Mouse (Mus musculus) regulatory T cell (primary cell): ENCODE measurements at regions not wholly inside any gene's neighbourhood (a gene's known extent, or its start where the extent isn't known, plus 50 kb on each side); places are given as distances from the start of the nearest gene placed in this dataset.

Experiments used
- in situ Hi-C: fragments of 300-600 bp; cut with MboI, MseI; formaldehyde crosslinking; loops from one replicate; pipeline ENCODE4 v1.15.1; 2025; ENCODE audit warnings: high pct_unique_total_duplicates

DNA sequence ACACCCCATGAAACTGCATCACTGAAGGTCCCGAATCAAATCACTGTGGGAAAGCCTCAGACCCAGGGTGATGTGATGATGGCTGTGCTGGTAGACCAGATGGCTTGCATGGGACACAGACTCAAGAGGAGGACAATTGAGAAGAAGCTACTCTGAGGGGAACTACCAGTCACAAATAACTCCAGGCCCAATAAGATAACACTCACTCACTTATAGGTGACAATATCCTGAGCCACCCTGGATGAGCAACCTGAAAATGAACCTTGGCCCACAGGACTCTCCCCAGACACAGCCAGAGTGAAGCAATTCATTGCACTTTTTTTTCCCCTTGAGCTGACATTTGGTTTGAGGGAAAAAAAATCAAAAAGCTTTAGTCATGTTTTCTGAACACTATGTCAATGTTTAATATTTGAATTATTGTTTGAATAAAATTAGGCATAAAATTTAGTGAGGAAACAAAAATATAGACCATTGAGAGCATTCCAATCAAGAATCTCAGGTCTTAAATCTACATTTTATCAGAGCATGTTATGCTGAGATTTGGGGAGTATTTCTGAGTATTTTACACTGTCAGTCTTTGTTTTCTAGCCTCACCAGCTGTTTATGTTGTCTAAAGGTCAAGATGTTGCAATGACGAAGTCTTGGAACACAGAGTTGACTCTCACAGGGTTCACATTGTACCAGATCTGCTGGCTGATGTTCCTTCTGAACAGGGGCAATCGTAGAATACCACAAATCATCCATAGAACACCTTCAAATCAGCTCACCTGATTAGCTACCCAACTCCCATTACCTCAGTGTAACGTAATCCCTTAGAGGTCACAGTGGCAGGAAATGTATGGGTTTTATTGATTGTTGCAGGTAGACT, 67.9 kb upstream of the Gm6993 start:
- in situ Hi-C loops = no loop called here

DNA sequence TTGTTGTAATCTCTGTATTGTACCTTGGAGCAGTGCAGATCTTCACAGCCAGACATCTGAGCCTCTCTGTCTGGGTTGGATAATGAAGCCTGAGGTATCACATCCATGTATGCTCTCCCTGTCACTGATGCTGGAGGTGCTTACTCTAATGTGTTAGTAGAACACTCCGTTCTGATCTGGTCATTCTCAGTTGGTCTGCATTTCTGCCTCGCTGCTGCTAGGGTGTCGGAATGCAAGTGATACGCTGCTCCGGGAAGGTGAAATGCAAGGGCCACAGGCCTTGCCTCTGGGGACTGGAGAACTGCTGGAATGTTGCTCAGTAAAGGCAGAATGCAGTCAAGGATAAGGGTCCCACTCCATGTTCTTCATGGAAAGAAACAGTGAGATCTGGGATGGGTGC, 67.1 kb upstream of the Gm6993 start:
- in situ Hi-C loops = no loop called here

DNA sequence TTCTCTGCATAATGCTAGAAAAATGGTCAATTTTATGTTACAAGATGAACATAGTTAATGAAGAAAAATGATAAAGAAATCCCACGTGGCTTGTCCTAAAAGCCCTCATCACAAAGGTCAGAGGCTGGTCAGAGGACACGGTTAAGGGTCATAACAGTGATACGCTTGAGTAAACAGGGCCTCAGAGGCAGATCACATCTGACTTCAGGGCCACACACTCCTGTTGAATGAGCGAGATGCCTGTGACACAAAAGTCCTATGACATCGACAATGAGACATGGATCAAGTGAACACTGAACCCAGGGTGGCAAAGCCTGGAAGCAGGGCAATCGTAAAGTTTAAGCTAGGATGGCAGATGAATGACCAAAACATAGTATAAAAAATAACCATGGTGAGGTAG, 61.0 kb upstream of the Gm6993 start:
- in situ Hi-C loops = no loop called here

DNA sequence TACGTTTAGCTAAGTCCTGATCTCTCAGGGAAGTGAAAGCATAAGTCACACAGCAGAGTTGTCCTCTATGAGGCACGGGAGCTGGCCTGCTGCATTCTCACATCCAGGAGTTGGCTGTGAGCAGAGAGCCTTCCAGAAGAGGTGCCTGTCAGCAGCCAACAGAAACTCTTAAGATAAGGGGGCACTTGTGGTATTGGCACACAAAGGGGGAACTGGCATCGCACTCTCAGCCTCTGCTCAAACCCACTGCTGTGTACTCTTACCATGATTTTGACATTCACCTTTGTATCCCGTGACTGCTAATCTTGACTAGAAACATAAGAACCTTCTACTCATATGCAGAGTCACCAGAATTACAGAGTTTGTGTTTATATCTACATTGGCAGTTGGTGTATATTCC, 56.9 kb upstream of the Gm6993 start:
- in situ Hi-C loops = no loop called here

DNA sequence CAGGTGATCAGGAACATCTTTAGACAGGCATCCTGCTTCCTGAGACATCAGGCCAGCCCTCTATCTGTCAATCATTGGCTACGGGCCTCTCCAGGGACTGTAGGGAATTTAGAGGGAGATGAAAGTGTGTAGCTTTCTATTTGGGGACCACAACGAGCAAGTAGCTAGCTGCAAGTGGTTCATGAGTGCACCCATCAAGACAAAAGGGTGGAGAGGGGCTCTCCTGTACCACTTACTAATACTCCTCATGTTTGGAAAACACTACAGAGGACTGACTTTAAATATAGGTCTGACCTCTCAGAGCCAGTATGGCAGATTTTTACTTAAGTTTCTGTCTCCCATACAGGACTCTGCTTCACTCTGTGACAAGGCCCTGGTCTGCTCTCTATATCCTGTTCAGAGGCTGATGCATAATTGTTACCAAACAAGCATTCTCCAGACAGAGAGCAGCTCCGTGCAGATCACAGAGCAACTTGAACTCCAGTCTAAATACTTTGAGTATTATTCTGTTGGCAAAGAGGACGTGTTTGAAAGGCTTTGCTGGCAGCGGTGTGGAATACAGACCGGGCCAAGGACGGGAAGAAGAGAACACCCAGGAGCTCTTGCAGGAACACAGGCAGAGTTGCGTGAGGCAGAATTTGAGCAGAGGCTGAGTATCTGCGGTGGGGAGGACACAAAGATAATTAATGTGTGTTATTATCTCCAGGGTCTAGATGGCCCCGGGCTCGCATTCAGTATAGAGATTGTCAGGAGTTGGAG, 56.2 kb upstream of the Gm6993 start:
- in situ Hi-C loops = no loop called here

DNA sequence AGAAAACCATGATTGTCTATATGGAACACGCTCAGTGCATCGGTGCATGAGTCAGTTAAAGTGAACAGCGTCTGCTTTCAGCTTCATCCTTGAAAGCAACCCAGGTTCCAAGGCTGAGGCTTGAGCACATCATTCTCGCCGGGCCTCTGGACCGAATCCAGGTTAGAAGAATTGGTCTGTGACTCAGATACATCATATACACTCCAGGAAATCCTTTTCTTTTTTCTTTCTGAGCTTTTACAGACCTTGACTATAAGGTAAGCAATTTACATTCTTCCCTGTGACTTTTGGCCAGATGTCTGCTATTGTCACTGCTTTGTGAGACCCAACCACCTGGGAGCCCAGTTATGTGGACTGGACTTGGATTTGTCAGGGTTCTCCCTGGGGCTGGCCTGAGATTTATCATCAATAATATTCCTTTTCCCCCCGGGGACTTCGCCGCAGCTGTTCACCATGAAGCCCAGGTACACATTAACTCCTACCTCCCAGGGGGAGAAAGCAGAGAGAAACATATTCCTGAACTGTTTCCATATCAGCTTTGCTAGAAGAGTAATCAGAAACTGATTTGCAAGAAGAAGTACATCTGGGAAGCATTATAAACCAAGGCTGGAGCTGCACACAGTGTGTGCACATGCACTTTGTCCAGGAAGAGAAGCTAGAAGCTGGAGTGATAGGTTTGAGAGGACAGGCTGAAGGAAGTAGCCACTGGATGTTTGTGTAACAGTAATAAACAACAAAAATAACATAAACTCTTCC, 55.2 kb upstream of the Gm6993 start:
- in situ Hi-C loops = no loop called here

DNA sequence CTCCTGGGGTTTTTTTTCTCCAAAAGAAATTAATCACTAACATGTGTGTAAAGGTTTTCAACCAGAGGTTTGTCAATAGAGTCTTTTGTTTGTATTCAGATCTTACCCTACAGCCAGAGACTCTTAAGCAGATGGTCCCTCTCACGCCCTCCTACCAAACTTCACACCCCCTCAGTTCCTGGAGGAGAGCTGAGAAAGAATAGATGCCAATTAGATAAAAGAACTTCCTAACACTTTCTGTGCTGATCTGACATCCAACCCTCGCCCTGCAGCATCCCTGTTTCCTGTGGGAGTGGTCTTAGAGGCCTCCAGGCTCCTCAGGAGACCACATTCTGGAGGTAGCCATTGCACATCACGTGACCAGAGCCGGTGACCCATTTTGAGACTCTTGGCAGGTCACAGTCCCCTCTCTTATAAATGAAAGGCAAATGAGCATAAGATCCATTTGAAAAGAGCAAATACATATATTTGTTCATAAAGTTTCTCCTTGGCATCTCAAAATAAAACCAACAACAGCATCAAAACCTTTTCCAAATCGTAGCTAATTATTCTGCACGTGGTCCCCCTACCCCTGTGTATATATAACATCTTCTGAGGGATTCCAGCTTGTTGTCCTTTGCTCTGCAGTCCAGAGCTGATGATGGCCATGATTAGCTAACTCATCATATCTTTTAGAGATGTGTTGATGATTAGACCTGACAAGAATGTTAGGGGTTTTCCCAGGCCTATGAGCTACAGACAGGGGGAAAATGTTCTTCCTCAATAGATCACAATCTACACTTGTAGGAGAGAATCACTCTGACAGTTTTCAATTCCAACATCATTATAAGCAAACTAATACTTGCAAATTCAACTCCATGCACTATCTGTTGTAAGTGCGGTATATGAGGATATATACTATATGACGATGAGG, 54.4 kb upstream of the Gm6993 start:
- in situ Hi-C loops = no loop called here

DNA sequence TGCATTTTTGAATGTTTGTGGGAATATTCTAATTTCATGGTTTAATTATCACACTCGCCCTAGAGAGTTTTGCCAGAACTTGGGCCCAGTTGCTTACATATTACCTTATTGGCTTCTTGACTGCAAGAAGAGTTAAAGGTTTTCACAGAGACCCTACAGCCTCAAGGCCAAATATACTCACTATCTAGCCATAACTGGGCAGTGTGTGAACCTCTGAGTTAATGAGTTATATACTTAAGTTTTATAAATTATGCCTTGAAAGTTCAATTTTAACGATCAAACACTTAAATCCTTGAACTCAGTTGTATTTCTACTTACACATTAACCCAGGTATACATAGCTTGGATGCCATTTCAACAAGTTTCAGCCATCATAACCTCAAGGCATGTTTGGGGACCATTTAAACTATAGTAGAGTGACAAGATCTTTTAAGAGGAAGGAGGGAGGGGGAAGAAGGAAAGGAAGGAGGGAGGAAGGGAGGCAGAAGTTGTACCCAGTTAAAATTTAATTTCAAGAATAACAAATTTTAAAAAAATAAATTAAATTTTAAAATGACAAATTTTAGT, 52.5 kb upstream of the Gm6993 start:
- in situ Hi-C loops = no loop called here

DNA sequence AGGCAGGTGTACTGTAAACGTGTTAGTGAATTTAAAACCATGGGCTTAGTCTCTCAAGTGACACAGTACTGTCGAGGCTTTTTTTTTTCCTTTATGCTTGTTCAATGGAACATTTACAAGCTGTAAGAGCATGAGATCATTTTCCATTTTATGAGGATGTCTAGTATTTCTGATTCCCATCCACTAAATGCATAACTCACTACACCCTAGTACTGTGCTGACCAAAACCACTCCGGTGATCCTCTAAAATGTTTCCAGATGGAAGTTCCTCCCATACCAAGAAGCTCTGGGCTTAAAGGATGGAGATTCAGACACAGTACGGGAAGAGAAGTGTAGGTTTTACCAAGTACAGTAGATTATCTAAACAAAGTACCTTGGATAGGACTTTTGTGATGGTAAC, 50.3 kb upstream of the Gm6993 start:
- in situ Hi-C loops = no loop called here
